Mouse (Mus musculus): Measurements from ENCODE around the gene Nutf2-ps1. TPM values are rescaled to one million over a fixed set of nuclear protein-coding genes. Genes with fewer than 3 reads are reported as not detected.

The Nutf2-ps1 gene
- polyA plus RNA-seq, 1 experiment from 2014 or later: 397 TPM

- DNase-seq (ENCODE audit: low spot score): no peak
- no peak overlapping the region for H3K4me3 ChIP-seq (ENCODE audit: low read depth, low read length)
- no peak overlapping the region for H3K4me2 ChIP-seq (ENCODE audit: low read depth)
- H3K9ac ChIP-seq (ENCODE audit: low read length): no peak overlapping the region
- H3K9me3 ChIP-seq (ENCODE audit: control insufficient read depth, low read length): no peaks in the 10 kb centered on the region
- peaks cover 4% of the 10 kb centered on the region; the same call in 1 of the 2 replicates for H3K4me1 ChIP-seq (ENCODE audit: control insufficient read depth, insufficient read depth, low read length)
- H3K27ac ChIP-seq (ENCODE audit: low read depth, low read length): no peak overlapping the region
- H3K36me3 ChIP-seq (ENCODE audit: control insufficient read depth, insufficient read depth, low read length): no peaks in the 10 kb centered on the region; the same call in 1 of the 2 replicates
- ATAC-seq (ENCODE audit: insufficient read depth, low FRiP score, low TSS enrichment): no peak
- H3K27me3 ChIP-seq (ENCODE audit: control insufficient read depth, insufficient read depth, low read length): no peaks in the 10 kb centered on the region
- 65% methylated on average over 4 of the region's 4 CpGs for WGBS
Observed at GRCm38 (mm10) chr19:53544923-53545561, 43.8 kb downstream of the Nutf2-ps1 start.

GRCm38 (mm10) chr19:53543602-53544001 lies 45.3 kb downstream of the Nutf2-ps1 start:
- Histone ChIP-seq H3K4me1 (ENCODE audit: control insufficient read depth, insufficient read depth, low read length) (peaks cover 4% of the 10 kb centered on the region; the same call in 1 of the 2 replicates), H3K9me3 (ENCODE audit: control insufficient read depth, low read length) (no peaks in the 10 kb centered on the region), H3K4me2 (ENCODE audit: low read depth) (no peak overlapping the region), H3K9ac (ENCODE audit: low read length) (no peak overlapping the region), H3K4me3 (ENCODE audit: low read depth, low read length) (no peak overlapping the region), H3K36me3 (ENCODE audit: control insufficient read depth, insufficient read depth, low read length) (no peaks in the 10 kb centered on the region; the same call in 1 of the 2 replicates), H3K27me3 (ENCODE audit: control insufficient read depth, insufficient read depth, low read length) (no peaks in the 10 kb centered on the region), H3K27ac (ENCODE audit: low read depth, low read length) (no peak overlapping the region)
- DNase-seq (ENCODE audit: low spot score): no peak
- no peak for ATAC-seq (ENCODE audit: insufficient read depth, low FRiP score, low TSS enrichment)
- 28% methylated on average over 5 of the region's 5 CpGs for WGBS

GRCm38 (mm10) chr19:53539296-53539695 lies 49.6 kb downstream of the Nutf2-ps1 start:
- Histone ChIP-seq H3K4me3 (ENCODE audit: low read depth, low read length) (no peak overlapping the region), H3K9ac (ENCODE audit: low read length) (no peak overlapping the region), H3K27ac (ENCODE audit: low read depth, low read length) (no peak overlapping the region), H3K9me3 (ENCODE audit: control insufficient read depth, low read length) (no peaks in the 10 kb centered on the region), H3K4me1 (ENCODE audit: control insufficient read depth, insufficient read depth, low read length) (no peaks in the 10 kb centered on the region), H3K4me2 (ENCODE audit: low read depth) (no peak overlapping the region), H3K36me3 (ENCODE audit: control insufficient read depth, insufficient read depth, low read length) (no peaks in the 10 kb centered on the region; the same call in 1 of the 2 replicates), H3K27me3 (ENCODE audit: control insufficient read depth, insufficient read depth, low read length) (no peaks in the 10 kb centered on the region)
- ATAC-seq (ENCODE audit: insufficient read depth, low FRiP score, low TSS enrichment) (no peak), DNase-seq (ENCODE audit: low spot score) (no peak)
- 79% methylated on average over 3 of the region's 3 CpGs for WGBS

GRCm38 (mm10) chr19:53538796-53539195 lies 50.1 kb downstream of the Nutf2-ps1 start:
- no peak for ATAC-seq (ENCODE audit: insufficient read depth, low FRiP score, low TSS enrichment)
- Histone ChIP-seq H3K27ac (ENCODE audit: low read depth, low read length) (no peak overlapping the region), H3K9ac (ENCODE audit: low read length) (no peak overlapping the region), H3K36me3 (ENCODE audit: control insufficient read depth, insufficient read depth, low read length) (no peaks in the 10 kb centered on the region; the same call in 1 of the 2 replicates), H3K4me1 (ENCODE audit: control insufficient read depth, insufficient read depth, low read length) (no peaks in the 10 kb centered on the region), H3K4me2 (ENCODE audit: low read depth) (no peak overlapping the region), H3K27me3 (ENCODE audit: control insufficient read depth, insufficient read depth, low read length) (no peaks in the 10 kb centered on the region), H3K9me3 (ENCODE audit: control insufficient read depth, low read length) (no peaks in the 10 kb centered on the region), H3K4me3 (ENCODE audit: low read depth, low read length) (no peak overlapping the region)
- DNase-seq (ENCODE audit: low spot score): no peak
- WGBS: 82% methylated on average over 5 of the region's 5 CpGs

Other genes starting within 250 kb of the Nutf2-ps1 start
- gene Gm10197, start 217.3 kb downstream of the Nutf2-ps1 start, polyA plus RNA-seq (2014; fragmentation: Nextera tagmentation; extraction: Ambion mirVana): 7.2 TPM in 1 of 2 replicates, not detected in the other
- 54.4 and 57.5 TPM in 2 replicates for gene Smndc1, start 198.5 kb downstream of the Nutf2-ps1 start, polyA plus RNA-seq (2014; fragmentation: Nextera tagmentation; extraction: Ambion mirVana)
- 5.0 and 5.4 TPM in 2 replicates for gene Dusp5, start 60.0 kb downstream of the Nutf2-ps1 start, polyA plus RNA-seq (2014; fragmentation: Nextera tagmentation; extraction: Ambion mirVana)
- gene Smc3, start 11.3 kb upstream of the Nutf2-ps1 start, polyA plus RNA-seq (2014; fragmentation: Nextera tagmentation; extraction: Ambion mirVana): 84.5 and 90.1 TPM in 2 replicates
- gene Rbm20, start 88.2 kb upstream of the Nutf2-ps1 start, polyA plus RNA-seq (2014; fragmentation: Nextera tagmentation; extraction: Ambion mirVana): 1.4 and 2.3 TPM in 2 replicates